Mouse (Mus musculus) MEL (cell line): Measurements from ENCODE around the gene Pnpla1. TPM values are rescaled to one million over a fixed set of nuclear protein-coding genes. Genes with fewer than 3 reads are reported as not detected.

Source experiments
- DNase-seq: peaks from one replicate; pipeline ENCODE4 v3.0.0; 2011; ENCODE audit warnings: low read depth, low spot score
- H3K27ac ChIP-seq: 2 replicates; pipeline ENCODE4 v1.5.1; 2012; ENCODE audit warnings: low read depth, mild to moderate bottlenecking, control low read depth, low read length, moderate library complexity; ENCODE audit not compliant: control insufficient read depth
- H3K27me3 ChIP-seq, 2 experiments: fragments of 150-350 bp in 1 of 2; sonication (generic) in 1 of 2; 2 replicates each; pipeline ENCODE4 v1.6.1; 2012; ENCODE audit warnings: low read length in 2 of 2, mild to moderate bottlenecking in 2 of 2, improper control_type of control experiment in 1 of 2, moderate library complexity in 1 of 2; ENCODE audit not compliant: insufficient read depth in 2 of 2, control insufficient read depth in 1 of 2
- H3K36me3 ChIP-seq, 2 experiments: 2 replicates each; pipeline ENCODE4 v1.6.1; 2012 to 2014; ENCODE audit warnings: low read length in 2 of 2, improper control_type of control experiment in 1 of 2, inconsistent platforms in 1 of 2, mild to moderate bottlenecking in 1 of 2; ENCODE audit not compliant: insufficient read depth in 2 of 2, control insufficient read depth in 1 of 2
- H3K4me1 ChIP-seq, 2 experiments: fragments of 150-350 bp in 1 of 2; sonication (generic) in 1 of 2; 2 replicates each; pipeline ENCODE4 v1.6.1; 2012; ENCODE audit warnings: low read length in 2 of 2, improper control_type of control experiment in 1 of 2, mild to moderate bottlenecking in 1 of 2; ENCODE audit not compliant: insufficient read depth in 2 of 2, control insufficient read depth in 1 of 2
- H3K4me3 ChIP-seq, 2 experiments: fragments of 150-350 bp in 1 of 2; sonication (generic) in 1 of 2; 2 replicates each; pipeline ENCODE4 v1.5.1; 2012; ENCODE audit warnings: low read depth in 2 of 2, low read length in 2 of 2, mild to moderate bottlenecking in 2 of 2, moderate library complexity in 2 of 2, control low read depth in 1 of 2, improper control_type of control experiment in 1 of 2; ENCODE audit not compliant: control insufficient read depth in 1 of 2, insufficient read depth in 1 of 2
- H3K79me2 ChIP-seq: 2 replicates; pipeline ENCODE4 v1.6.1; 2012; ENCODE audit warnings: mild to moderate bottlenecking, low read length, moderate library complexity; ENCODE audit not compliant: control insufficient read depth, poor library complexity, insufficient read depth
- H3K9ac ChIP-seq: 2 replicates; pipeline ENCODE4 v1.6.1; 2012; ENCODE audit warnings: low read depth, mild to moderate bottlenecking, control low read depth, low read length, moderate library complexity; ENCODE audit not compliant: control insufficient read depth, poor library complexity, severe bottlenecking
- H3K9me3 ChIP-seq: fragments of 150-350 bp; sonication (generic); replicated peaks from 2 replicates; pipeline ENCODE4 v1.6.1; 2012; ENCODE audit warnings: mild to moderate bottlenecking, low read length, improper control_type of control experiment, moderate library complexity; ENCODE audit not compliant: insufficient read depth
- BHLHE40 ChIP-seq: IDR thresholded peaks from 2 replicates; pipeline ENCODE4 v1.6.1; 2012; ENCODE audit warnings: low read depth, mild to moderate bottlenecking, inconsistent platforms, low read length, improper control_type of control experiment, borderline replicate concordance
- E2F4 ChIP-seq: IDR thresholded peaks from 2 replicates; pipeline ENCODE4 v1.6.1; 2011; ENCODE audit warnings: low read depth, low read length, improper control_type of control experiment, borderline replicate concordance
- ELF1 ChIP-seq: IDR thresholded peaks from 2 replicates; pipeline ENCODE4 v1.6.1; 2014; ENCODE audit warnings: low read depth, mild to moderate bottlenecking, inconsistent platforms, low read length, improper control_type of control experiment, moderate library complexity
- EP300 ChIP-seq, 2 experiments: IDR thresholded peaks; 2 replicates each; pipeline ENCODE4 v1.6.1; 2011; ENCODE audit warnings: improper control_type of control experiment in 2 of 2, low read length in 2 of 2, low read depth in 1 of 2, mild to moderate bottlenecking in 1 of 2
- GATA1 ChIP-seq: IDR thresholded peaks from 2 replicates; pipeline ENCODE4 v1.6.1; 2011; ENCODE audit warnings: low read depth, low read length, improper control_type of control experiment
- JUND ChIP-seq: IDR thresholded peaks from 2 replicates; pipeline ENCODE4 v1.6.1; 2011; ENCODE audit warnings: low read depth, mild to moderate bottlenecking, improper control_type of control experiment, low read length
- KAT2A ChIP-seq: conservative IDR thresholded peaks from 2 replicates; pipeline ENCODE4 v1.6.1; 2012; ENCODE audit warnings: low read depth, low read length, improper control_type of control experiment, inconsistent platforms
- MAX ChIP-seq: IDR thresholded peaks from 2 replicates; pipeline ENCODE4 v1.6.1; 2011; ENCODE audit warnings: low read length, improper control_type of control experiment
- MYB ChIP-seq: IDR thresholded peaks from 2 replicates; pipeline ENCODE4 v1.6.1; 2011; ENCODE audit warnings: mild to moderate bottlenecking, low read depth, low read length, improper control_type of control experiment
- MYC ChIP-seq: IDR thresholded peaks from 2 replicates; pipeline ENCODE4 v1.6.1; 2011; ENCODE audit warnings: low read depth, mild to moderate bottlenecking, low read length, improper control_type of control experiment, moderate library complexity
- NELFE ChIP-seq: IDR thresholded peaks from 2 replicates; pipeline ENCODE4 v1.6.1; 2011; ENCODE audit warnings: low read depth, low read length, improper control_type of control experiment
- NRF1 ChIP-seq: IDR thresholded peaks from 2 replicates; pipeline ENCODE4 v1.6.1; 2014; ENCODE audit warnings: low read depth, mild to moderate bottlenecking, inconsistent platforms, low read length, improper control_type of control experiment, moderate library complexity; ENCODE audit not compliant: poor library complexity, insufficient read depth, severe bottlenecking
- RAD21 ChIP-seq: IDR thresholded peaks from 2 replicates; pipeline ENCODE4 v1.6.1; 2011; ENCODE audit warnings: mild to moderate bottlenecking, low read depth, low read length, improper control_type of control experiment
- RCOR1 ChIP-seq: IDR thresholded peaks from 2 replicates; pipeline ENCODE4 v1.6.1; 2012; ENCODE audit warnings: low read depth, mild to moderate bottlenecking, inconsistent platforms, low read length, improper control_type of control experiment
- SIN3A ChIP-seq: IDR thresholded peaks from 2 replicates; pipeline ENCODE4 v1.6.1; 2012; ENCODE audit warnings: low read length, improper control_type of control experiment, inconsistent platforms
- TAL1 ChIP-seq: IDR thresholded peaks from 2 replicates; pipeline ENCODE4 v1.6.1; 2012; ENCODE audit warnings: mild to moderate bottlenecking, inconsistent platforms, low read length, moderate library complexity, mixed read lengths
- TCF12 ChIP-seq: IDR thresholded peaks from 2 replicates; pipeline ENCODE4 v1.6.1; 2014; ENCODE audit warnings: low read depth, mild to moderate bottlenecking, inconsistent platforms, low read length, improper control_type of control experiment, moderate library complexity
- ZC3H11A ChIP-seq: IDR thresholded peaks from 2 replicates; pipeline ENCODE4 v1.6.1; 2012; ENCODE audit warnings: low read depth, mild to moderate bottlenecking, inconsistent platforms, low read length, improper control_type of control experiment
- ZKSCAN1 ChIP-seq: IDR thresholded peaks from 2 replicates; pipeline ENCODE4 v1.6.1; 2012; ENCODE audit warnings: low read depth, mild to moderate bottlenecking, inconsistent platforms, low read length, improper control_type of control experiment, moderate library complexity
- ZMIZ1 ChIP-seq: IDR thresholded peaks from 2 replicates; pipeline ENCODE4 v1.6.1; 2012; ENCODE audit warnings: low read depth, mild to moderate bottlenecking, inconsistent platforms, low read length, improper control_type of control experiment, moderate library complexity
- ZNF384 ChIP-seq: IDR thresholded peaks from 2 replicates; pipeline ENCODE4 v1.6.1; 2012; ENCODE audit warnings: low read depth, mild to moderate bottlenecking, inconsistent platforms, low read length, improper control_type of control experiment
- polyA plus RNA-seq, 2 experiments: library from polyadenylated mRNA; stranded (reverse) in 1 of 2; unstranded in 1 of 2; fragments of >175 nt in 1 of 2; fragments of >200 nt in 1 of 2; gene quantifications; 2 replicates each; pipeline versions ENCODE4 v1.2.1 to v1.2.4; 2012; ENCODE audit warnings: low replicate concordance in 2 of 2, low read depth in 1 of 2; ENCODE audit not compliant: insufficient read length in 2 of 2, insufficient read depth in 1 of 2, missing spikeins in 1 of 2
- total RNA-seq: library from RNA; depleted of rRNA; stranded (reverse); fragments of 300-350 nt; gene quantifications from 2 replicates; pipeline ENCODE4 v1.2.3, GENCODE M21; 2012

Gene Pnpla1
- total and polyA plus RNA-seq, 3 experiments, result 0.08 to 0.38 TPM; not detected in 1

- TF ChIP-seq TCF12 (no peak), NRF1 (no peak), ZNF384 (no peak), TAL1 (peak; percentile 23; the same call in 1 of the 2 replicates), RCOR1 (no peak)
Observed at GRCm38 (mm10) chr17:28883941-28884516, 25.8 kb downstream of the Pnpla1 start (continued).

DNA sequence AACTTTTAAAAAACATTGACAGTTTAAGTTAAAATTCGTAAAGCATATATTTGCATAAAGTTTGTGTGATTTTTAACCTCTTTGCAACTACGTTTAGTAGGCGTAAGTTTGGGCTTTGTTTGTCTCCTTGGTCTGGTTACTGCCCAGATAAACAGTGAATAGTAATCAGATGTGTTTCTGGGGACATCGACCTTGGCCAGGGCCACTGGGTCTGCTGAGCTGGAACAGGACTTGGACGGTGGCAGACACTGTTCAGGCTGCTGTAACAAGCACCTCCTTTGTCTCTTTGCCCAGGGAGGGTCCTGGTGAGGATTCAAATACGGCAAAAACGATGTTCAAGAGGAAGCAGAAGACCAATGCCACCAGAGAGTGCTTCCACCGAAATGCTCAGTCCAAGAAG, 27.0 kb downstream of the Pnpla1 start:
- Histone ChIP-seq H3K79me2 (no peaks in the 10 kb centered on the region), H3K27me3 (no peaks in the 10 kb centered on the region), H3K9me3 (no peaks in the 10 kb centered on the region), H3K9ac (no peak overlapping the region), H3K4me1 (peaks cover 0 to 3% of the 10 kb centered on the region in 2 experiments; a peak in 2 of 4 replicates), H3K4me3 (no peak overlapping the region), H3K27ac (no peak overlapping the region), H3K36me3 (peaks cover 0 to 6% of the 10 kb centered on the region in 2 experiments; a peak in 2 of 4 replicates)
- no peak for DNase-seq
- no peak for TF ChIP-seq GATA1
- TF ChIP-seq ZC3H11A, result no peak
- TF ChIP-seq EP300 (IDR thresholded peaks at IDR 0.05; ENCODE audit: low read depth in 1 of 2, low read length in 2 of 2), result no peak
- TF ChIP-seq TAL1, result no peak
- no peak for TF ChIP-seq MYC
- no peak for TF ChIP-seq ZKSCAN1
- no peak for TF ChIP-seq KAT2A
- no peak for TF ChIP-seq ELF1
- no peak for TF ChIP-seq RCOR1
- TF ChIP-seq NELFE, result no peak
- no peak for TF ChIP-seq NRF1
- no peak for TF ChIP-seq SIN3A
- TF ChIP-seq MYB, result no peak
- no peak for TF ChIP-seq MAX
- no peak for TF ChIP-seq ZMIZ1
- TF ChIP-seq E2F4, result no peak

DNA sequence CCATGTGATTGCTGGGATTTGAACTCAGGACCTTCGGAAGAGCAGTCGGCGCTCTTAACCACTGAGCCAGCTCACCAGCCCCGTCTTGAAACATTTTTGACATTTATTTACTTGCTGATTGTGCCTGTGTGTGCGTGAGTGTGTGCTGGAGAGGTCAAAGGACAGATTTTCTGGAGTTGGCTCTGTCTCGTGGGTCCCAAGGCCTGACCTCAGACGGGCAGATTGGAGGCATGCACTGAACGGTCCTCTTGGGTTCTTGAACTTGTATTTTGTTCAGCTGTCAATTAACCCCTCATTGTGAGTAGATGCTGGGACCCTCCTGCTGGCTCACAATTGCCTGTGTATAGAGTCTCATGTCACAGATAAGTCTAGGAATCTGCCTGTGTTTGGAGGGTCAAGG, 28.1 kb downstream of the Pnpla1 start:
- H3K27me3 ChIP-seq, result no peaks in the 10 kb centered on the region
- H3K9me3 ChIP-seq, result no peaks in the 10 kb centered on the region
- H3K4me1 ChIP-seq, result peaks cover 0 to 3% of the 10 kb centered on the region in 2 experiments; a peak in 2 of 4 replicates
- peaks cover 0 to 6% of the 10 kb centered on the region in 2 experiments; a peak in 2 of 4 replicates for H3K36me3 ChIP-seq
- no peak overlapping the region for H3K9ac ChIP-seq
- TF ChIP-seq JUND (no peak), BHLHE40 (no peak), RAD21 (no peak), E2F4 (no peak)
- no peak overlapping the region for H3K27ac ChIP-seq
- no peak overlapping the region for H3K4me3 ChIP-seq
- no peak for DNase-seq
- no peaks in the 10 kb centered on the region for H3K79me2 ChIP-seq
